Mouse (Mus musculus) intestine, embryonic 14.5 days (tissue): ENCODE results near the gene Msantd2. TPM values are rescaled to one million over a fixed set of nuclear protein-coding genes. Genes with fewer than 3 reads are reported as not detected.
A peak's percentile ranks its signal among the peaks of the same experiment; 100 is the strongest.

Experiments
- ATAC-seq: fragments of 200-750 bp; cut with Nextera tagmentation; replicated peaks from 2 replicates; pipeline ENCODE4 v1.8.0; 2017; ENCODE audit warnings: low read depth, moderate number of reproducible peaks, moderate TSS enrichment, moderate library complexity; ENCODE audit not compliant: low FRiP score, low TSS enrichment
- DNase-seq: peaks from one replicate; pipeline ENCODE4 v3.0.0-alpha.2; 2018; ENCODE audit warnings: low spot score
- H3K27ac ChIP-seq: fragments of 300-500 bp; sonication (generic); 2 replicates; pipeline ENCODE4 v1.5.1; 2014; ENCODE audit warnings: low read depth, mild to moderate bottlenecking, control low read depth
- H3K27me3 ChIP-seq: fragments of 300-500 bp; sonication (generic); replicated peaks from 2 replicates; pipeline ENCODE4 v1.6.1; 2014; ENCODE audit warnings: low read length, control low read depth; ENCODE audit not compliant: control insufficient read depth, insufficient read depth
- H3K36me3 ChIP-seq: fragments of 300-500 bp; sonication (generic); 2 replicates; pipeline ENCODE4 v1.6.1; 2014; ENCODE audit warnings: low read length, control low read depth; ENCODE audit not compliant: control insufficient read depth, insufficient read depth
- H3K4me1 ChIP-seq: fragments of 300-500 bp; sonication (generic); replicated peaks from 2 replicates; pipeline ENCODE4 v1.6.1; 2014; ENCODE audit warnings: low read length, control low read depth, mixed read lengths; ENCODE audit not compliant: control insufficient read depth, insufficient read depth
- H3K4me2 ChIP-seq: fragments of 300-500 bp; sonication (generic); 2 replicates; pipeline ENCODE4 v1.6.1; 2014; ENCODE audit warnings: low read length
- H3K4me3 ChIP-seq: fragments of 300-500 bp; sonication (generic); 2 replicates; pipeline ENCODE4 v1.5.1; 2014; ENCODE audit warnings: low read depth, low read length, control low read depth, mixed read lengths
- H3K9ac ChIP-seq: fragments of 300-500 bp; sonication (generic); 2 replicates; pipeline ENCODE4 v1.6.1; 2014; ENCODE audit warnings: mild to moderate bottlenecking, low read length
- H3K9me3 ChIP-seq: fragments of 300-500 bp; sonication (generic); 2 replicates; pipeline ENCODE4 v1.6.1; 2016; ENCODE audit warnings: low read length, control low read depth; ENCODE audit not compliant: control insufficient read depth
- WGBS: fragments of 180-500 bp; shearing (Covaris S2); extraction: QIAGEN DNeasy Blood & Tissue Kit; methylation state at CpG from one replicate; pipeline ENCODE4 v1.1.7; 2014; 5-methylcytosine and 5-hydroxymethylcytosine counted together
- polyA plus RNA-seq: library from polyadenylated mRNA; unstranded; fragments of >200 nt; fragmentation: Nextera tagmentation; extraction: Ambion mirVana; gene quantifications from 2 replicates; pipeline ENCODE4 v1.2.1, GENCODE M21; 2014

The Msantd2 gene
- 28.7 and 29.5 TPM in 2 replicates for polyA plus RNA-seq

- Histone ChIP-seq H3K36me3 (no peaks in the 10 kb centered on the region), H3K4me3 (peak within 1 kb of the TSS; percentile 94), H3K27ac (peak within 1 kb of the TSS; percentile 100), H3K9me3 (no peaks in the 10 kb centered on the region), H3K9ac (peak within 1 kb of the TSS; percentile 95), H3K27me3 (no peaks in the 10 kb centered on the region), H3K4me1 (peaks cover 15% of the 10 kb centered on the region), H3K4me2 (peak within 1 kb of the TSS; percentile 75)
- DNase-seq, result peak; percentile 96
- ATAC-seq, result peak; percentile 97
- 0% methylated on average over 43 of the region's 44 CpGs for WGBS
Observed at GRCm38 (mm10) chr9:37488611-37489396, at the start of gene Msantd2. Gene Msantd2 (plus strand): TSS chr9:37489319.

- Histone ChIP-seq H3K4me2 (no peak overlapping the region), H3K9ac (no peak overlapping the region), H3K9me3 (no peaks in the 10 kb centered on the region), H3K27me3 (peaks cover 74% of the 10 kb centered on the region), H3K4me1 (0 out of 2 replicates have a peak, but pooled peaks cover 3% of the 10 kb centered on the region), H3K27ac (no peak overlapping the region), H3K36me3 (no peaks in the 10 kb centered on the region), H3K4me3 (no peak overlapping the region)
- no peak for DNase-seq
- ATAC-seq, result no peak
- 5% methylated on average over 5 of the region's 5 CpGs for WGBS
Observed at GRCm38 (mm10) chr9:37452401-37452800, 36.7 kb upstream of the Msantd2 start.

- H3K36me3 ChIP-seq, result no peaks in the 10 kb centered on the region
- no peaks in the 10 kb centered on the region for H3K9me3 ChIP-seq
- peaks cover 83% of the 10 kb centered on the region for H3K27me3 ChIP-seq
- DNase-seq, result no peak
- no peak for ATAC-seq
- no peak overlapping the region for H3K4me2 ChIP-seq
- WGBS, result 34% methylated on average over 4 of the region's 4 CpGs
- H3K27ac ChIP-seq, result no peak overlapping the region
- H3K4me1 ChIP-seq, result 0 out of 2 replicates have a peak, but pooled peaks cover 3% of the 10 kb centered on the region
- no peak overlapping the region for H3K9ac ChIP-seq
- no peak overlapping the region for H3K4me3 ChIP-seq
Observed at GRCm38 (mm10) chr9:37453328-37453727, 35.8 kb upstream of the Msantd2 start.

GRCm38 (mm10) chr9:37454011-37454492 is 35.1 kb upstream of the Msantd2 start:
- H3K4me2 ChIP-seq, result no peak overlapping the region
- WGBS, result 14% methylated on average over 6 of the region's 6 CpGs
- H3K4me3 ChIP-seq, result no peak overlapping the region
- ATAC-seq, result no peak
- H3K27ac ChIP-seq, result no peak overlapping the region
- no peaks in the 10 kb centered on the region for H3K9me3 ChIP-seq
- no peak for DNase-seq
- H3K4me1 ChIP-seq, result 0 out of 2 replicates have a peak, but pooled peaks cover 3% of the 10 kb centered on the region
- H3K9ac ChIP-seq, result no peak overlapping the region
- H3K36me3 ChIP-seq, result no peaks in the 10 kb centered on the region
- H3K27me3 ChIP-seq, result peaks cover 90% of the 10 kb centered on the region

- H3K27me3 ChIP-seq, result peaks cover 97% of the 10 kb centered on the region
- H3K36me3 ChIP-seq, result no peaks in the 10 kb centered on the region
- no peak overlapping the region for H3K4me3 ChIP-seq
- DNase-seq, result no peak
- ATAC-seq, result no peak
- no peak overlapping the region for H3K4me2 ChIP-seq
- H3K9ac ChIP-seq, result no peak overlapping the region
- H3K9me3 ChIP-seq, result no peaks in the 10 kb centered on the region
- WGBS, result 5% methylated on average over 3 of the region's 3 CpGs
- 0 out of 2 replicates have a peak, but pooled peaks cover 3% of the 10 kb centered on the region for H3K4me1 ChIP-seq
- no peak overlapping the region for H3K27ac ChIP-seq
Observed at GRCm38 (mm10) chr9:37454991-37455390, 34.1 kb upstream of the Msantd2 start.

- H3K4me3 ChIP-seq, result peak overlapping the region; percentile 16; the same call in 1 of the 2 replicates
- H3K36me3 ChIP-seq, result no peaks in the 10 kb centered on the region
- no peak overlapping the region for H3K9ac ChIP-seq
- no peak for ATAC-seq
- WGBS, result 2% methylated on average over 8 of the region's 8 CpGs
- no peak overlapping the region for H3K27ac ChIP-seq
- DNase-seq, result no peak
- no peaks in the 10 kb centered on the region for H3K9me3 ChIP-seq
- peaks cover 11% of the 10 kb centered on the region for H3K4me1 ChIP-seq
- no peak overlapping the region for H3K4me2 ChIP-seq
- peaks cover 100% of the 10 kb centered on the region for H3K27me3 ChIP-seq
Observed at GRCm38 (mm10) chr9:37455868-37456267, 33.3 kb upstream of the Msantd2 start.

- Histone ChIP-seq H3K27me3 (peaks cover 100% of the 10 kb centered on the region), H3K9ac (no peak overlapping the region), H3K4me1 (peaks cover 11% of the 10 kb centered on the region), H3K4me2 (peak overlapping the region; percentile 42), H3K27ac (no peak overlapping the region), H3K4me3 (peak overlapping the region; percentile 16; the same call in 1 of the 2 replicates), H3K9me3 (no peaks in the 10 kb centered on the region), H3K36me3 (no peaks in the 10 kb centered on the region)
- DNase-seq (no peak), ATAC-seq (no peak)
- WGBS, result under 1% methylated on average over 20 of the region's 20 CpGs
Observed at GRCm38 (mm10) chr9:37456481-37456910, 32.6 kb upstream of the Msantd2 start.

GRCm38 (mm10) chr9:37457151-37457550 is 32.0 kb upstream of the Msantd2 start:
- Histone ChIP-seq H3K9ac (no peak overlapping the region), H3K9me3 (no peaks in the 10 kb centered on the region), H3K36me3 (no peaks in the 10 kb centered on the region), H3K4me2 (no peak overlapping the region), H3K4me1 (peaks cover 11% of the 10 kb centered on the region), H3K4me3 (no peak overlapping the region), H3K27ac (no peak overlapping the region), H3K27me3 (peaks cover 100% of the 10 kb centered on the region)
- 35% methylated on average over 1 of the region's 1 CpGs for WGBS
- ATAC-seq (no peak), DNase-seq (no peak)
